Mouse (Mus musculus) cerebellum, adult (tissue): ENCODE results near the gene Tent2.
A peak's percentile ranks its signal among the peaks of the same experiment; 100 is the strongest.

Experiments
- ATAC-seq: cut with Nextera tagmentation; 2 replicates; pipeline ENCODE4 v1.9.2; 2017; ENCODE audit warnings: mild to moderate bottlenecking, moderate library complexity, mixed read lengths; ENCODE audit not compliant: insufficient number of reproducible peaks, low FRiP score, low TSS enrichment

The Tent2 gene

GRCm38 (mm10) chr13:93144336-93145167 lies 47.6 kb downstream of the Tent2 start, which contains the start of gene Cmya5:
Gene Cmya5, minus strand, starts transcription at chr13:93144724.
- ATAC-seq, result peak; percentile 75

- 0 out of 2 replicates have a peak, but pooled peaks have one; percentile 10 for ATAC-seq
These were observed 48.3 kb downstream of the Tent2 start for GRCm38 (mm10) chr13:93143819-93144283.

GRCm38 (mm10) chr13:93141184-93141583 lies 51.0 kb downstream of the Tent2 start:
- no peak for ATAC-seq

- no peak for ATAC-seq
These were observed 54.1 kb downstream of the Tent2 start for GRCm38 (mm10) chr13:93138059-93138458.

GRCm38 (mm10) chr13:93137098-93137497 lies 55.1 kb downstream of the Tent2 start:
- ATAC-seq, result peak; percentile 56; the same call in 1 of the 2 replicates

GRCm38 (mm10) chr13:93136251-93136650 lies 55.9 kb downstream of the Tent2 start:
- ATAC-seq, result no peak

- ATAC-seq, result no peak
These were observed 56.7 kb downstream of the Tent2 start for GRCm38 (mm10) chr13:93135501-93135900.

- no peak for ATAC-seq
These were observed 61.5 kb downstream of the Tent2 start for GRCm38 (mm10) chr13:93130674-93131073.

- ATAC-seq, result no peak
These were observed 63.2 kb downstream of the Tent2 start for GRCm38 (mm10) chr13:93128961-93129360.

- no peak for ATAC-seq
These were observed 63.9 kb downstream of the Tent2 start for GRCm38 (mm10) chr13:93128111-93128860.

GRCm38 (mm10) chr13:93122321-93122720 lies 69.9 kb downstream of the Tent2 start:
- ATAC-seq, result no peak

- ATAC-seq, result no peak
These were observed 74.9 kb downstream of the Tent2 start for GRCm38 (mm10) chr13:93117241-93117640.

- ATAC-seq, result no peak
These were observed 89.7 kb downstream of the Tent2 start for GRCm38 (mm10) chr13:93102340-93103090.

- no peak for ATAC-seq
These were observed 93.6 kb downstream of the Tent2 start for GRCm38 (mm10) chr13:93098596-93098995.

GRCm38 (mm10) chr13:93096643-93097042 lies 95.5 kb downstream of the Tent2 start:
- ATAC-seq, result no peak
